Mouse (Mus musculus): ENCODE results near the gene Bhmt. TPM values are rescaled to one million over a fixed set of nuclear protein-coding genes. Genes with fewer than 3 reads are reported as not detected.
"Not testable (repeated sequence)": the region's sequence is repeated elsewhere in the genome, so short reads cannot be mapped to it uniquely, and the experiment has no call there.

Bhmt gene
- polyA plus RNA-seq, 1 experiment from 2014 or later = 0.19 TPM

GRCm38 (mm10) chr13:93601527-93601926, 36.2 kb downstream of the Bhmt start:
- 73% methylated on average over 11 of the region's 11 CpGs for WGBS (ENCODE audit: insufficient replicate concordance)
- H3K4me2 ChIP-seq = no peak overlapping the region; the same call in 1 of the 2 replicates
- H3K27ac ChIP-seq (ENCODE audit: low read depth, low read length) = no peak overlapping the region
- H3K9me3 ChIP-seq (replicated peaks; ENCODE audit: control insufficient read depth, low read length) = no peaks in the 10 kb centered on the region
- no peak overlapping the region for H3K4me3 ChIP-seq (ENCODE audit: low read depth, low read length)
- no peaks in the 10 kb centered on the region for H3K4me1 ChIP-seq (ENCODE audit: control insufficient read depth, insufficient read depth, low read length)
- no peak overlapping the region for H3K9ac ChIP-seq (ENCODE audit: low read depth, low read length)
- no peaks in the 10 kb centered on the region for H3K27me3 ChIP-seq (ENCODE audit: control insufficient read depth, insufficient read depth, low read length)
- no peak for ATAC-seq (replicated peaks; ENCODE audit: insufficient number of reproducible peaks, low FRiP score, low TSS enrichment)
- no peaks in the 10 kb centered on the region for H3K36me3 ChIP-seq (ENCODE audit: control insufficient read depth, insufficient read depth, low read length)

GRCm38 (mm10) chr13:93593040-93593699, 44.6 kb downstream of the Bhmt start:
- H3K27me3 ChIP-seq (ENCODE audit: control insufficient read depth, insufficient read depth, low read length) = no peaks in the 10 kb centered on the region
- WGBS (ENCODE audit: insufficient replicate concordance) = 77% methylated on average over 2 of the region's 2 CpGs
- no peak for ATAC-seq (replicated peaks; ENCODE audit: insufficient number of reproducible peaks, low FRiP score, low TSS enrichment)
- H3K36me3 ChIP-seq (ENCODE audit: control insufficient read depth, insufficient read depth, low read length) = no peaks in the 10 kb centered on the region
- no peak overlapping the region for H3K9ac ChIP-seq (ENCODE audit: low read depth, low read length)
- H3K4me2 ChIP-seq = no peak overlapping the region
- no peaks in the 10 kb centered on the region for H3K9me3 ChIP-seq (replicated peaks; ENCODE audit: control insufficient read depth, low read length)
- no peak overlapping the region for H3K4me3 ChIP-seq (ENCODE audit: low read depth, low read length)
- no peaks in the 10 kb centered on the region for H3K4me1 ChIP-seq (ENCODE audit: control insufficient read depth, insufficient read depth, low read length)
- no peak overlapping the region for H3K27ac ChIP-seq (ENCODE audit: low read depth, low read length)

DNA sequence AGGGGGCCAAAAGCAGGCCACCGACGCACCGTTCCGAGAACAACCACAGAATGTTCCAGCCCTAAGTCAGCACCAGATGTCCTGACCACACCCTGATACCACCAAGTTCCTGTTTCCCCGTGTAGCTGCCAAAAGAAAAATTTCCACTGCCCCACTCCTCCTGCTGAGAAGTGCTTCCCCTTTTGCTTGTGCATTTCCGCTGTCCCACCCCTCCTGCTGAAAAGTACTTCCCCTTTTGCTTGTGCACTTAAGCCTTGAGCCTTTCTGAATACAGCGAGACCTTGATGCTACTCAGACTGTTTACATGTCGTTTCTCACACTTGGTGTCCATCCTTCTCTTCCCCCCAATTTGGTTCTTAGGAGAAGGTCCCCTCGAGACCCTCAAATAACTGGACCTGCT, 55.2 kb downstream of the Bhmt start:
- not testable (repeated sequence) for H3K4me2 ChIP-seq; H3K4me1 ChIP-seq (ENCODE audit: control insufficient read depth, insufficient read depth, low read length); H3K27me3 ChIP-seq (ENCODE audit: control insufficient read depth, insufficient read depth, low read length); ATAC-seq (replicated peaks; ENCODE audit: insufficient number of reproducible peaks, low FRiP score, low TSS enrichment); H3K36me3 ChIP-seq (ENCODE audit: control insufficient read depth, insufficient read depth, low read length); H3K9me3 ChIP-seq (replicated peaks; ENCODE audit: control insufficient read depth, low read length); H3K27ac ChIP-seq (ENCODE audit: low read depth, low read length); H3K9ac ChIP-seq (ENCODE audit: low read depth, low read length); H3K4me3 ChIP-seq (ENCODE audit: low read depth, low read length)
- WGBS (ENCODE audit: insufficient replicate concordance) = 83% methylated on average over 9 of the region's 9 CpGs

GRCm38 (mm10) chr13:93580431-93580830, 57.3 kb downstream of the Bhmt start:
- no peak overlapping the region for H3K4me2 ChIP-seq
- H3K4me3 ChIP-seq (ENCODE audit: low read depth, low read length) = no peak overlapping the region
- no peak overlapping the region for H3K27ac ChIP-seq (ENCODE audit: low read depth, low read length)
- 73% methylated on average over 5 of the region's 5 CpGs for WGBS (ENCODE audit: insufficient replicate concordance)
- H3K27me3 ChIP-seq (ENCODE audit: control insufficient read depth, insufficient read depth, low read length) = no peaks in the 10 kb centered on the region
- no peaks in the 10 kb centered on the region; the same call in 1 of the 2 replicates for H3K9me3 ChIP-seq (replicated peaks; ENCODE audit: control insufficient read depth, low read length)
- H3K9ac ChIP-seq (ENCODE audit: low read depth, low read length) = no peak overlapping the region
- ATAC-seq (replicated peaks; ENCODE audit: insufficient number of reproducible peaks, low FRiP score, low TSS enrichment) = no peak
- no peaks in the 10 kb centered on the region for H3K36me3 ChIP-seq (ENCODE audit: control insufficient read depth, insufficient read depth, low read length)
- H3K4me1 ChIP-seq (ENCODE audit: control insufficient read depth, insufficient read depth, low read length) = no peaks in the 10 kb centered on the region

GRCm38 (mm10) chr13:93569676-93570075, 68.1 kb downstream of the Bhmt start:
- Histone ChIP-seq H3K27ac (ENCODE audit: low read depth, low read length) (no peak overlapping the region), H3K4me2 (no peak overlapping the region), H3K9me3 (replicated peaks; ENCODE audit: control insufficient read depth, low read length) (no peaks in the 10 kb centered on the region), H3K27me3 (ENCODE audit: control insufficient read depth, insufficient read depth, low read length) (no peaks in the 10 kb centered on the region), H3K36me3 (ENCODE audit: control insufficient read depth, insufficient read depth, low read length) (no peaks in the 10 kb centered on the region), H3K9ac (ENCODE audit: low read depth, low read length) (no peak overlapping the region), H3K4me3 (ENCODE audit: low read depth, low read length) (no peak overlapping the region), H3K4me1 (ENCODE audit: control insufficient read depth, insufficient read depth, low read length) (no peaks in the 10 kb centered on the region)
- 60% methylated on average over 4 of the region's 4 CpGs for WGBS (ENCODE audit: insufficient replicate concordance)
- ATAC-seq (replicated peaks; ENCODE audit: insufficient number of reproducible peaks, low FRiP score, low TSS enrichment) = no peak

Other genes with a start within 250 kb of the Bhmt start
- gene Jmy, start 138.2 kb downstream of the Bhmt start, polyA plus RNA-seq (2014; fragmentation: Nextera tagmentation; extraction: Ambion mirVana) = 3.3 and 5.8 TPM in 2 replicates
- gene Bhmt2, start 36.3 kb upstream of the Bhmt start, polyA plus RNA-seq (2014; fragmentation: Nextera tagmentation; extraction: Ambion mirVana) = 0.14 and 0.39 TPM in 2 replicates
- 0.24 and 0.46 TPM in 2 replicates for gene Dmgdh, start 36.5 kb upstream of the Bhmt start, polyA plus RNA-seq (2014; fragmentation: Nextera tagmentation; extraction: Ambion mirVana)
- 5.9 and 9.0 TPM in 2 replicates for gene Arsb, start 133.7 kb upstream of the Bhmt start, polyA plus RNA-seq (2014; fragmentation: Nextera tagmentation; extraction: Ambion mirVana)